Mouse (Mus musculus) urinary bladder, postnatal 4 days (tissue): Measurements from ENCODE around the gene Hist1h2bg.

ENCODE experiments used
- DNase-seq, 2 experiments: peaks; one replicate each; pipeline ENCODE4 v3.0.0; 2021 to 2022; ENCODE audit warnings: low spot score in 2 of 2

Gene Hist1h2bg

GRCm38 (mm10) chr13:23611638-23612037 is 40.4 kb downstream of the Hist1h2bg start:
- DNase-seq: no peak

DNA sequence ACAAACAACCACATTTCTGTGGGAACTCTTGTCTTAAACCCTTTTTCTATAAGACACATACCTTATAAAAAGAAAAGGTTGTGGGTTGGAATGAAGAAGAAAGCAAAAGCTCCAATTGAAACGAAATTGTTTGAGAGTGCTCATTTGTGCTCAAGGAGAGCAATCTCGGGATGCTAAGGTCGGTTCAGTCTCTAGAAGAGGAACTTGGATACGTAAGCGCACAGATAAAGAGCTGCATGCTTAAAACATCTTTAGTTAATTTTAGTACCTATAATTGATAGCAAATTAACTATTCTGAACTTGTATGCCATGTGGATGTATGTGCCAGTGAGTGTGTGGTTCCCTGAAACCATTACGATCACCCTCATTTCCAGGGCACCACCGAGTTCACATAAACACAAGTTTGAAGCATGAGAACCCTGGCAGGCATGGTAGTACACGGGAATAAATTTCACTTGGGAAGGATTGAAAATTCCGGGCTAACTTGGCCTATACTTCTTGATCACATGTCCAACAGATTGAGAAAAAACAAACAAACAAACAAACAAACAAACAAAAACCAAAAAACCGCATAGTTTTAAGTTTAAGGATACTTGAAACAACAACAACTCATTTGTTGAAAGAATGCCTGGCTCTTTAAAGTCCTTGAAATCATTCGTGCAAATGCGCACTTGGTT is 49.0 kb downstream of the Hist1h2bg start:
- DNase-seq: no peak

DNA sequence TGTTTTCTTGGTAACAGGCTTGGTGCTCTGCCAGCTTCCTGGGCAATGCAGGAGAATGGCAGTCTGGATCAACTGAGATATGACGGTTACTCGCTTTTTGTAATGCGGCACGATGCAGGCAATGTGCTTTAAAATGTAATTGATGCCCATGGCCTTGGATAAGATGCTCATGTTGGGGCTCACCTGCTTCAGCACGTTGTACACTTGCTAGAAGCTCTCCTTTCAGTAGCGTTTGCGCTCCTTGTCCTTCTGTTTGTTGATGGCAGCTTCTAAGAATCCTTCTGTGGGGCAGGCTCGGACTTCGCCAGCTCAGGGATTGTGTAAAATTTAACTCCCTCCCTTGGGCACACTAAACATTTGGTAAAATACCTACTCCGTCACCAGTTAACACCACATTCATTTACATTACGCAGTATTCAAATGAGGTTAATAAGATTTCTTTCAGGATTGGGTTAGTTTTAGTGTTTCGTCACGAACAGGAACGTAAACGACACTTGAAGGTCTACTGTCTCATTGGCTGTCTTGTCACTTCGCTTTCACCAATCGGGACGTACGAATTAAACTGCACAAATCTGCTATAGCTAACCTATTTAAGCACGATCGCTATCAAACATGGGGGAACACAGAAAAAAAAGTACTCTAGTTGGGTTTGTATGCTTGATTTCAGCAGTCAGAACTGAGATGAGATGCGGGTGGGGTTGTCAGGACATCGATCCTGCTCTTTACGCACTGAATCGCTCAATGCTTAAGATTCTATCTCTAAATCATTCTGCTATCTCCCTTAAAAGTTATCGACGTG is 49.7 kb downstream of the Hist1h2bg start, which contains the start of gene Hist1h2be:
Gene Hist1h2be, minus strand, starts transcription at position 392 of the 799 bp plus-strand sequence.
- peak in 1 of 2 experiments; percentile 37 for DNase-seq
